Mouse (Mus musculus): ENCODE results near the gene Rreb1. TPM values are rescaled to one million over a fixed set of nuclear protein-coding genes. Genes with fewer than 3 reads are reported as not detected.

Rreb1 gene
- total and polyA plus RNA-seq, 2 experiments from 2014 or later: 8.7 to 21.2 TPM

DNA sequence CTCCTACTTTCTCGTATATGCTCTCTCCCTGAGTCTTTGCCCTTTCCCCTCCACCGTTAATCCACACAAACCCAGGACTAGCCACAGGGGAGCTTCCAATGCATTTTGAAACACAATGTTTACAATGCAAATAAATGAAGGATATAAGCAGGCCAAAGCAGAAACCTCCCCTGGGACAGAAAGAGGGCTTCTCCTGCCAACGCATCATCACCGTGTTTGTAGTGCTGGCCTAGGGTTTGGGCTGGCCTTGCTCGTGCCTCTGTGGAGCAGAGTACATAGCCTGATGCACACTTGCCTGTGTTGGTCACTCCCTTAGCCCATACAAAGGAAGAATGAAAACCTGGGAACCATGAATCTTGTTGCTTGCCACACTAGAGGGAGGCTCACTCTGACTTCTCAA is 162.4 kb downstream of the Rreb1 start:
- H3K4me3 ChIP-seq (ENCODE audit: low read depth, low read length): no peak overlapping the region
- no peaks in the 10 kb centered on the region for H3K9me3 ChIP-seq (replicated peaks; ENCODE audit: control insufficient read depth, low read length)
- H3K9ac ChIP-seq (replicated peaks; ENCODE audit: low read depth, low read length): no peak overlapping the region
- H3K4me2 ChIP-seq (ENCODE audit: low read depth, low read length): no peak overlapping the region
- no peaks in the 10 kb centered on the region for H3K27me3 ChIP-seq (ENCODE audit: control insufficient read depth, insufficient read depth, low read length)
- no peak overlapping the region for H3K27ac ChIP-seq (ENCODE audit: low read depth)
- H3K4me1 ChIP-seq (ENCODE audit: control insufficient read depth, insufficient read depth): no peaks in the 10 kb centered on the region
- TF ChIP-seq EP300 (IDR thresholded peaks at IDR 0.05; ENCODE audit: low read depth): no peak
- TF ChIP-seq CTCF (IDR thresholded peaks at IDR 0.05; ENCODE audit: low read depth): no peak
- 75% methylated on average over 5 of the region's 5 CpGs for WGBS
- ATAC-seq (ENCODE audit: insufficient read depth, low read depth) (no peak), DNase-seq (ENCODE audit: low spot score) (no peak)
- peaks cover 33% of the 10 kb centered on the region for H3K36me3 ChIP-seq (replicated peaks; ENCODE audit: control insufficient read depth, insufficient read depth, low read length)

DNA sequence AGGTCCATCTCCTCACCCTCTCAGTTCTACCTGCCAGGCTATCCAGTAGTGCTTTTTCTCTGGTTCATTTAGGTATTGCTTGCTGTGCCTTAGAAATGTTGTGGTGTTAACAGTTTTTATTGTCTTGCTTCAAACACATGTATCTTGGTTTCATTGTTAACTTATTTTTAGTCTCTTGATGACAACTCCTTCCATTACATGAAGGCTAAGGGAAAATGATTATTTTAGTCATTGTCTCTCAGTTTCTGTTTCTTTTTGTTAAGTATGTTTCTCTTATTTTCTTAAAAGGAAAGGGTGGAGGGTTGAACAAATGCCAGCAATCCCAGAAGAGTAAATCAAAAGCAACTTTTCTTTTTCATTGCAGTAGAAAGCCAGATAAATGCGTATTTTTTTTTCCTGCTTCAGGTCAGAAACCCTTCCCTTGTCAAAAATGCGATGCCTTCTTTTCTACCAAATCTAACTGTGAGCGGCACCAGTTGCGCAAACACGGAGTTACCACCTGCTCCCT is 163.0 kb downstream of the Rreb1 start:
- 81% methylated on average over 5 of the region's 5 CpGs for WGBS

GRCm38 (mm10) chr13:37941950-37942886 is 164.0 kb downstream of the Rreb1 start:
- H3K27me3 ChIP-seq (ENCODE audit: control insufficient read depth, insufficient read depth, low read length): no peaks in the 10 kb centered on the region
- no peak overlapping the region for H3K27ac ChIP-seq (ENCODE audit: low read depth)
- TF ChIP-seq EP300 (IDR thresholded peaks at IDR 0.05; ENCODE audit: low read depth) (no peak), CTCF (IDR thresholded peaks at IDR 0.05; ENCODE audit: low read depth) (no peak)
- DNase-seq (ENCODE audit: low spot score) (no peak), ATAC-seq (ENCODE audit: insufficient read depth, low read depth) (0 out of 2 replicates have a peak, but pooled peaks have one; percentile 21)
- no peaks in the 10 kb centered on the region for H3K9me3 ChIP-seq (replicated peaks; ENCODE audit: control insufficient read depth, low read length)
- no peak overlapping the region for H3K9ac ChIP-seq (replicated peaks; ENCODE audit: low read depth, low read length)
- no peak overlapping the region for H3K4me3 ChIP-seq (ENCODE audit: low read depth, low read length)
- WGBS: 70% methylated on average over 17 of the region's 17 CpGs
- H3K4me1 ChIP-seq (ENCODE audit: control insufficient read depth, insufficient read depth): no peaks in the 10 kb centered on the region
- H3K36me3 ChIP-seq (replicated peaks; ENCODE audit: control insufficient read depth, insufficient read depth, low read length): peaks cover 35% of the 10 kb centered on the region
- no peak overlapping the region for H3K4me2 ChIP-seq (ENCODE audit: low read depth, low read length)

More for the DNA sequence above, 163.0 kb downstream of the Rreb1 start:
- Histone ChIP-seq H3K4me1 (ENCODE audit: control insufficient read depth, insufficient read depth) (no peaks in the 10 kb centered on the region), H3K4me2 (ENCODE audit: low read depth, low read length) (no peak overlapping the region), H3K4me3 (ENCODE audit: low read depth, low read length) (no peak overlapping the region), H3K36me3 (replicated peaks; ENCODE audit: control insufficient read depth, insufficient read depth, low read length) (peaks cover 33% of the 10 kb centered on the region), H3K27me3 (ENCODE audit: control insufficient read depth, insufficient read depth, low read length) (no peaks in the 10 kb centered on the region), H3K9me3 (replicated peaks; ENCODE audit: control insufficient read depth, low read length) (no peaks in the 10 kb centered on the region), H3K9ac (replicated peaks; ENCODE audit: low read depth, low read length) (no peak overlapping the region), H3K27ac (ENCODE audit: low read depth) (no peak overlapping the region)
- DNase-seq (ENCODE audit: low spot score) (no peak), ATAC-seq (ENCODE audit: insufficient read depth, low read depth) (no peak)
- TF ChIP-seq CTCF (IDR thresholded peaks at IDR 0.05; ENCODE audit: low read depth) (no peak), EP300 (IDR thresholded peaks at IDR 0.05; ENCODE audit: low read depth) (no peak)

- WGBS: 79% methylated on average over 4 of the region's 4 CpGs
- H3K4me1 ChIP-seq (ENCODE audit: control insufficient read depth, insufficient read depth): no peaks in the 10 kb centered on the region
Observed at GRCm38 (mm10) chr13:37942887-37943331, 164.7 kb downstream of the Rreb1 start.

DNA sequence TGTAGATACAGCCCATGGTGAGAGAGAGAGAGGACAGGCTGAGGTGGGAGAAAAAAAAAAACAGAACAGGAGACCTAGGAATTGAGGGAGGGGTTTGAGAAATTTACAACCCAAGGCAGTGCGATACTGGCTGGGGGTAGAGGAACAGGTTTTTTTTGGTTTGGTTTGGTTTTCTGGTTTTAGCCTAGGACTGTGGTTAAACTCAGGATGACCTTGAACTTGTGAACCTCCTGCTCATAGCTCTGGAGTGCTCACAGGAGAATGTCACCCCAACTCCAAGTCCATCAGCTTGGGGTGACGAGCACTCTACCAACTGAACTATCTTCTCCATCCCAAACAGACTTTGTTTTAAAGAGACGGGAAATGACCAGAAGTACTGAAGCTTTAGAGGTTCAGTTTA is 165.3 kb downstream of the Rreb1 start:
- Histone ChIP-seq H3K27me3 (ENCODE audit: control insufficient read depth, insufficient read depth, low read length) (no peaks in the 10 kb centered on the region), H3K4me1 (ENCODE audit: control insufficient read depth, insufficient read depth) (no peaks in the 10 kb centered on the region)
- WGBS: 95% methylated on average over 3 of the region's 3 CpGs

More at GRCm38 (mm10) chr13:37942887-37943331, 164.7 kb downstream of the Rreb1 start:
- no peak for TF ChIP-seq CTCF (IDR thresholded peaks at IDR 0.05; ENCODE audit: low read depth)
- TF ChIP-seq EP300 (IDR thresholded peaks at IDR 0.05; ENCODE audit: low read depth): no peak
- Histone ChIP-seq H3K36me3 (replicated peaks; ENCODE audit: control insufficient read depth, insufficient read depth, low read length) (peaks cover 42% of the 10 kb centered on the region), H3K4me2 (ENCODE audit: low read depth, low read length) (no peak overlapping the region), H3K27me3 (ENCODE audit: control insufficient read depth, insufficient read depth, low read length) (no peaks in the 10 kb centered on the region), H3K9ac (replicated peaks; ENCODE audit: low read depth, low read length) (no peak overlapping the region), H3K27ac (ENCODE audit: low read depth) (no peak overlapping the region), H3K4me3 (ENCODE audit: low read depth, low read length) (no peak overlapping the region), H3K9me3 (replicated peaks; ENCODE audit: control insufficient read depth, low read length) (no peaks in the 10 kb centered on the region)
- DNase-seq (ENCODE audit: low spot score) (no peak), ATAC-seq (ENCODE audit: insufficient read depth, low read depth) (no peak)

More for the DNA sequence above, 165.3 kb downstream of the Rreb1 start:
- TF ChIP-seq CTCF (IDR thresholded peaks at IDR 0.05; ENCODE audit: low read depth) (no peak), EP300 (IDR thresholded peaks at IDR 0.05; ENCODE audit: low read depth) (no peak)
- Histone ChIP-seq H3K27ac (ENCODE audit: low read depth) (no peak overlapping the region), H3K9ac (replicated peaks; ENCODE audit: low read depth, low read length) (no peak overlapping the region), H3K4me2 (ENCODE audit: low read depth, low read length) (no peak overlapping the region), H3K9me3 (replicated peaks; ENCODE audit: control insufficient read depth, low read length) (no peaks in the 10 kb centered on the region), H3K36me3 (replicated peaks; ENCODE audit: control insufficient read depth, insufficient read depth, low read length) (peaks cover 42% of the 10 kb centered on the region), H3K4me3 (ENCODE audit: low read depth, low read length) (no peak overlapping the region)
- no peak for DNase-seq (ENCODE audit: low spot score)
- no peak for ATAC-seq (ENCODE audit: insufficient read depth, low read depth)

Data from heart, postnatal 0 days (tissue).